Mouse (Mus musculus) C2C12 (cell line): Measurements from ENCODE around the gene Fras1. TPM values are rescaled to one million over a fixed set of nuclear protein-coding genes. Genes with fewer than 3 reads are reported as not detected.

ENCODE experiments used
- H3K27me3 ChIP-seq: one replicate; pipeline ENCODE4 v1.6.1; 2011; ENCODE audit not compliant: control insufficient read depth, insufficient read depth, insufficient read length
- H3K36me3 ChIP-seq: one replicate; pipeline ENCODE4 v1.6.1; 2011; ENCODE audit not compliant: control insufficient read depth, insufficient read depth
- H3K4me3 ChIP-seq: one replicate; pipeline ENCODE4 v1.5.1; 2011; ENCODE audit warnings: mild to moderate bottlenecking, control low read depth; ENCODE audit not compliant: poor library complexity, insufficient read depth, severe bottlenecking
- H3K79me2 ChIP-seq: one replicate; pipeline ENCODE4 v1.6.1; 2011; ENCODE audit not compliant: control insufficient read depth, insufficient read depth
- H3K79me3 ChIP-seq: one replicate; pipeline ENCODE4 v1.6.1; 2011; ENCODE audit warnings: low read depth, control low read depth
- H3ac ChIP-seq: one replicate; pipeline ENCODE3; 2011; ENCODE audit warnings: low read depth; ENCODE audit not compliant: control insufficient read depth, insufficient read length
- CEBPB ChIP-seq: IDR thresholded peaks from one replicate; pipeline ENCODE4 v1.6.1; 2011; ENCODE audit warnings: low read depth, mild to moderate bottlenecking, control low read depth, moderate library complexity
- CTCF ChIP-seq: IDR thresholded peaks from one replicate; pipeline ENCODE4 v1.5.1; 2011; ENCODE audit not compliant: control insufficient read depth, insufficient read depth, insufficient read length
- FOSL1 ChIP-seq: IDR thresholded peaks from one replicate; pipeline ENCODE4 v1.8.0; 2011; ENCODE audit warnings: mild to moderate bottlenecking, low read length; ENCODE audit not compliant: poor library complexity, insufficient read depth, severe bottlenecking
- MAX ChIP-seq: IDR thresholded peaks from one replicate; pipeline ENCODE4 v1.6.1; 2011; ENCODE audit warnings: mild to moderate bottlenecking, control low read depth
- MYOD1 ChIP-seq: IDR thresholded peaks from one replicate; pipeline ENCODE4 v1.6.1; 2011; ENCODE audit warnings: low read depth; ENCODE audit not compliant: control insufficient read depth, insufficient read length
- MYOG ChIP-seq: IDR thresholded peaks from one replicate; pipeline ENCODE4 v1.6.1; 2011; ENCODE audit not compliant: control insufficient read depth, insufficient read length; ENCODE audit errors: extremely low read depth
- USF1 ChIP-seq: IDR thresholded peaks from one replicate; pipeline ENCODE4 v1.6.1; 2011; ENCODE audit warnings: low read depth, mild to moderate bottlenecking, control low read depth, moderate library complexity
- polyA plus RNA-seq: library from polyadenylated mRNA; unstranded; fragments of >200 nt; fragmentation: generic; extraction: Trizol; gene quantifications from one replicate; pipeline ENCODE4 v1.2.1, GENCODE M21; 2012; ENCODE audit warnings: missing spikeins

Fras1 gene
- polyA plus RNA-seq, 1 experiment, result 0.11 TPM

DNA sequence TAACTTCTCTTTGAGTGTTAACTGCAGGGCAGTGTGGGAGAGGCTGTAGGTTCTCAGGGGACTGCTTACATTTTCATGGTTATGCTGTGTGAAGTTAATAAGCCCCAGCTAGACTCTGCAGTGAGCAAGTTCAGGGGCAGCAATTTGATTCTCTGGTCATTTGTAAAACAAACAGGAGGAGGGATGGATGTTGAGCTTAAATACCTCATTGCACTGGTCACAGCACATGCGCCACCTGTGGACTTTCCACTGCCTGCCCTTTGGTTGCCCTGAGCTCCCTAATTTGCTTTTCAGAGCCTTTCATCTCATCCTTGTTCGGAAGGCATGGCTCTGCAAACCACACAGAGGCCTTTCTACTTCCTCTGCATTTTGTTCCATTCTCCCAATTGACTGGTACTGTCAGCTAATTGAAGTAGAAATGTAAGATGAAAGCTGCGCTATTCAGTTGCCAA lies 142.1 kb downstream of the Fras1 start:
- no peak overlapping the region for H3ac ChIP-seq
- H3K27me3 ChIP-seq, result no peaks in the 10 kb centered on the region
- no peaks in the 10 kb centered on the region for H3K79me2 ChIP-seq
- H3K79me3 ChIP-seq, result no peaks in the 10 kb centered on the region
- H3K4me3 ChIP-seq, result no peak overlapping the region
- TF ChIP-seq USF1 (no peak), FOSL1 (no peak), CTCF (no peak), MAX (no peak)
- H3K36me3 ChIP-seq, result no peaks in the 10 kb centered on the region

- H3K36me3 ChIP-seq, result no peaks in the 10 kb centered on the region
- H3ac ChIP-seq, result no peak overlapping the region
- H3K79me3 ChIP-seq, result no peaks in the 10 kb centered on the region
- TF ChIP-seq MAX (no peak), CTCF (no peak), USF1 (no peak), MYOG (no peak)
- no peaks in the 10 kb centered on the region for H3K79me2 ChIP-seq
- H3K27me3 ChIP-seq, result no peaks in the 10 kb centered on the region
- H3K4me3 ChIP-seq, result no peak overlapping the region
Measured at GRCm38 (mm10) chr5:96516329-96516728, 142.6 kb downstream of the Fras1 start.

DNA sequence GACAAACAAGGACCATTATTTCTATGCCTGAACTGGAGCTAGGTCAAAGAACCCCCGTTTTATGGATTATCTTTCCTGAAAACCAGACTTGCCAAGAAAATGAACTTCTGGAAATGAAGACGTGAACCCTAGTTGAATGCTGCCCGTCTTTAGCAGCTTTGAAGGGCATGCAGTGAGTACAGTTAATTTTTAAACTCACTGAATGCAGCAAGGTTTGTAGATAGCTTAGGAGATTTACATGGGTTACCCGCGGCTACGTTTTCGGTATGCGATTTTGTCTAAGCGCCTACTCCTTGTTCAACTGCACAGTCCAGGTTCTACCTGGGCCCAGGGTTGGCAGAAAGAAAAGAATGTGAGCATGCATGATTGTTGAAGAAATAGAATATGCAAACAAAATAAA lies 147.8 kb downstream of the Fras1 start:
- Histone ChIP-seq H3K79me3 (no peaks in the 10 kb centered on the region), H3K36me3 (no peaks in the 10 kb centered on the region), H3K27me3 (no peaks in the 10 kb centered on the region), H3ac (no peak overlapping the region), H3K4me3 (no peak overlapping the region), H3K79me2 (no peaks in the 10 kb centered on the region)
- no peak for TF ChIP-seq CEBPB
- TF ChIP-seq CTCF, result no peak
- TF ChIP-seq MYOG, result no peak
- no peak for TF ChIP-seq MYOD1
- no peak for TF ChIP-seq FOSL1
- no peak for TF ChIP-seq USF1
- TF ChIP-seq MAX, result no peak

DNA sequence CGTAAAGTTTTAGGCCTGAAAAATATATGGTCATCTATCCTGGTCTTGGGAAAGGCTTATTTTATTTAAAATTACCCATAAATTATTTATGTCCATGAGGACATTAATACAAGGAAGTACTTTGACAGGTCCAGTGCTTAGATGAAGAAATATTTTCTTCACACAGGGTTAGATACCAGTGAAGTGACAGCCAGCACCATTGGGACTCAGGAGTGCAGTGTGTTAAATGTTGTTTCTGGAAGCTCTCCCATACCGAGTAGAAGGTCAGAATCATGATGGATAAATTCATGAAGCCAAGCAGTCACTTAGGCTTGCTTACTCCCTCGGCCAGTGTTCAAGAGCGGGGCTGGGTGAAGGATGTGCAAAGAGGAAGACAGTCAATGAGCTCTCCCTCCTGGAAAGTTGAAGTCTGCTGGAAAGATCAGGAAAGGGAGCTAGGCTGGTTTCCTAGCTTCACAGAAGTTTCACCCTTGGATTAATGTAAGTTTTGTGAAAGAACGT lies 149.2 kb downstream of the Fras1 start:
- no peak overlapping the region for H3K4me3 ChIP-seq
- H3K27me3 ChIP-seq, result no peaks in the 10 kb centered on the region
- TF ChIP-seq FOSL1, result no peak
- no peak for TF ChIP-seq CTCF
- TF ChIP-seq MAX, result no peak
- TF ChIP-seq USF1, result no peak
- no peak for TF ChIP-seq CEBPB
- no peak for TF ChIP-seq MYOG
- TF ChIP-seq MYOD1, result no peak
- H3K79me3 ChIP-seq, result no peaks in the 10 kb centered on the region
- H3K79me2 ChIP-seq, result no peaks in the 10 kb centered on the region
- no peaks in the 10 kb centered on the region for H3K36me3 ChIP-seq
- no peak overlapping the region for H3ac ChIP-seq

DNA sequence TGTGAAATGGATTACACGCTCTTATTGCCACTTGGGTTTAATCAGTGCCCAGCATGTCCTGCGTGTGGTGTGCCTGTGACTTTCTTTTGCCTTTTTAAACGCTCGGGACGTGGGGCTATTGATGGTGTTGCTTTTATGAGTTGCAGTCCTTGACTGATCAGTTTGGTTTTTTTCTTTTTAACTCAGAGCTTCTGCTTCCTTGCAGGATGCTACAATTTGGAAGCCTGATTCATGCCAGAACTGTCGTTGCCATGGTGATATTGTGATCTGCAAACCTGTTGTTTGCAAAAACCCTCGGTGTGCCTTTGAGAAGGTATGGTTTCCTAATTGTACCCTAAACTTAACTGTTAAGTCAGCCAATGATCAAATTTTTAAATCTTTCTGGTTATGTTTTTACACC lies 154.5 kb downstream of the Fras1 start:
- TF ChIP-seq USF1 (no peak), CEBPB (no peak), FOSL1 (no peak), CTCF (no peak), MYOD1 (no peak), MYOG (no peak), MAX (no peak)
- H3K4me3 ChIP-seq, result no peak overlapping the region
- H3ac ChIP-seq, result no peak overlapping the region
- no peaks in the 10 kb centered on the region for H3K79me3 ChIP-seq
- H3K27me3 ChIP-seq, result no peaks in the 10 kb centered on the region
- no peaks in the 10 kb centered on the region for H3K36me3 ChIP-seq
- H3K79me2 ChIP-seq, result no peaks in the 10 kb centered on the region

DNA sequence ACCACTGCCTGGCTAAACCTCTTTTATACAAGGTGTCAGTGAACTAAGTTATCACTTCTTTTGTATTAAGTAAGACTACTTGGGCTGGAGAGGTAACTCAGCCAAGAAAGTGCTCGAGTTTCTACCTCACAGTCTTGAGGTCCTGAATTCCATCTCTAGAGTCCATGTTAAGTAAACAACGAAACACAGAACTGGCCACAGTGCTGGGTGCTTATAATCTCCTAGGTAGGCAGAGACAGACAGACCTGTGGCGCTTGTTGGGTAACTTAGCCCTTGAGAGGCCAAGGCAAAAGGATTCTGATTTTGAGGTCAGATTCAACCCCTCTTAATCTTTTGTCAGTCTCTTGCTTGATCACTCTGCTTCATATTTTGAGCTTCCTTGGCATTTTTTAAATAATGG lies 156.8 kb downstream of the Fras1 start:
- Histone ChIP-seq H3ac (no peak overlapping the region), H3K79me2 (no peaks in the 10 kb centered on the region), H3K79me3 (no peaks in the 10 kb centered on the region), H3K27me3 (no peaks in the 10 kb centered on the region), H3K4me3 (no peak overlapping the region), H3K36me3 (no peaks in the 10 kb centered on the region)
- TF ChIP-seq CEBPB (no peak), CTCF (no peak), MYOG (no peak), MYOD1 (no peak), MAX (no peak), FOSL1 (no peak), USF1 (no peak)
